In the genomic region with DNA sequence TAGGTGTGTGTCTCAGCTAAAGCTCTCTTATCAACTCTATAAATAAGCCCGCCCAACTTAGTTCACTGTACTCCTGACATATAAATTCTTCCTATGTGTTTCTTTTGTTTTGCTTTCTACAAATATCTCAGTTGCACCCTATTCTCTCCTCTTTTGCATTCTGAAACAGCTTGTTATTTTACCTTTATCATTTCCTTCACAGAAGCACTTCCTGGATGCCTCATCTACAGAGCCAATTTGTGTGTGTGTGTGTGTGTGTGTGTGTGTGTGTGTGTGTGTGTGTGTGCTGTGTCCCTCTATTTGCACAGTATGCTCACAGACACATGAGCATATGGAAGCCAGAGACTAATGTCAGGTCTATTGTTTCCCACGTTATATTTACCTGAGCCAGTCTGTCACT, we compare ENCODE assay signal across 41 mouse cellular contexts. TPM values are rescaled to one million over a fixed set of nuclear protein-coding genes. Genes with fewer than 3 reads are reported as not detected.
"Had no signal": no experiment of that assay in that cellular context is flagged by ENCODE, and none has a peak within 500 bp of the region (broad histone marks: within the 10 kb centered on the region; RNA-seq: fewer than 3 reads in every experiment).

No protein-coding gene starts in this region.

- ATAC-seq: hindbrain, postnatal 0 days; intestine, embryonic 15.5 days; intestine, postnatal 0 days; liver, postnatal 0 days had no signal

- DNase-seq: gastrocnemius, adult 2 months; gastrocnemius, postnatal 10 days; gastrocnemius, postnatal 25 days; heart, adult 18-20 months; heart, postnatal 14 days; heart, postnatal 36 days; kidney, adult 18-20 months; kidney, adult 8-10 months; kidney, postnatal 10 days; kidney, postnatal 25 days; layer of hippocampus, adult 9-11 months; layer of hippocampus, postnatal 36 days; liver; liver, embryonic 13.5 days; liver, postnatal 0 days had no signal

RNA-seq across cellular contexts. Expression of gene Art2b, which starts 9.6 kb away (rescaled TPM):
- total RNA-seq: gastrocnemius, adult 2 months; gastrocnemius, postnatal 10 days; gastrocnemius, postnatal 25 days; gastrocnemius, postnatal 4 days; granulocyte monocyte progenitor cell, adult 5-6 weeks; heart, postnatal 14 days; heart, postnatal 36 days; hindbrain, postnatal 0 days; layer of hippocampus, adult 18-20 months; layer of hippocampus, adult 8-10 months; layer of hippocampus, postnatal 14 days; layer of hippocampus, postnatal 36 days; left cerebral cortex, adult 18-20 months; left cerebral cortex, adult 8-10 months; left cerebral cortex, postnatal 14 days; left cerebral cortex, postnatal 36 days had no signal
- polyA plus RNA-seq: heart, embryonic 11.5 days; heart, embryonic 13.5 days; heart, embryonic 15.5 days; heart, postnatal 0 days; hindbrain, embryonic 11.5 days; hindbrain, embryonic 13.5 days; hindbrain, embryonic 15.5 days; hindbrain, postnatal 0 days; kidney, embryonic 14.5 days; kidney, embryonic 16.5 days; limb, embryonic 10.5 days; limb, embryonic 12.5 days; limb, embryonic 14.5 days; liver, embryonic 11.5 days; liver, embryonic 13.5 days; liver, embryonic 15.5 days had no signal
